Mouse (Mus musculus) cerebellum, postnatal 25 days (tissue): Measurements from ENCODE around the gene Gnb2.

Experiments used
- DNase-seq, 2 experiments: peaks; one replicate each; pipeline ENCODE4 v3.0.0; 2021; ENCODE audit warnings: mixed read lengths in 2 of 2

The Gnb2 gene

DNA sequence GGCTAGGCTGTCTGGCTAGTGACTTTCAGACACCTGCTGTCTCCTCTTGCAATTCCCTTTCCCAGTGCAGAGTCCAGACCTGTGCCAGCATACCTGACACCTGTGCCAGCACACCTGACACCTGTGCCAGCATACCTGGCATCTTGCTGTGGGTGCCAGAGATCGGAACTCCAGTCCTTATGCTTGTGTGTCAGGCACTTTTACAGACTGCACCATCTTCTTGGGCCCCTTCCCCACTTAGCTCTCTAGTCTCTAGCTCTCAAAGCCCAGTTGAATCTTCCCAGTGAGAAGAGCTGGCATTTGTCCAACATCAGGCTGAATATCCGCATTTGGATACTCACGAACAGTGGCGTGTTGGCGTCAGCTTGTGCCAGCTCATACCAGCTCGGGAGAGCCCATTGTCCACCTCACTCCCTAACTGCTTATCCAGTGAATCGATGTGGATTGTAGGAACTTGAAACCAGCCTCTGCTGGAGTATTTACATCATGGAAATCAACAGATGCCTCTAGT lies 6.0 kb upstream of the Gnb2 start:
- DNase-seq: peak; percentile 79 to 82

DNA sequence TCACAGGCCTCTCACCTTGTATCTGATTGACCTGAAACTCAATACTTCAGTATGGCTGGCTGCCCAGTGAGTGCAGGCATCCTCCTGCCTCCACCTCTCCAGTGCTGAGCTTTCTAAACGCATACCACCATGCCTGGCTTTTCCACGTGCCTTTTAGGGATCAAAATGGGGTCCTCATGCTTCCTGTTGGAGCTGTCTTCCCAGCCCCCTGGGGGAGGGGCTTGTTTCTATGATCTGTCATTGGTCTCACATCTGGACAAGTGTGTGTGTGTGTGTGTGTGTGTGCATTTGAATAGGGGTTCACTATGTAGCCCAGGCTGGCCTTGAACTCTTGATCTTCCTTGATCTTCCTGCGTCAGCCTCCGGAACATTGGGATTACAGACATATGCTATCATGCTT lies 4.2 kb upstream of the Gnb2 start:
- DNase-seq: peak in 1 of 2 experiments; percentile 6

- no peak for DNase-seq
Observed at GRCm38 (mm10) chr5:137535318-137535717, 2.0 kb upstream of the Gnb2 start.

DNA sequence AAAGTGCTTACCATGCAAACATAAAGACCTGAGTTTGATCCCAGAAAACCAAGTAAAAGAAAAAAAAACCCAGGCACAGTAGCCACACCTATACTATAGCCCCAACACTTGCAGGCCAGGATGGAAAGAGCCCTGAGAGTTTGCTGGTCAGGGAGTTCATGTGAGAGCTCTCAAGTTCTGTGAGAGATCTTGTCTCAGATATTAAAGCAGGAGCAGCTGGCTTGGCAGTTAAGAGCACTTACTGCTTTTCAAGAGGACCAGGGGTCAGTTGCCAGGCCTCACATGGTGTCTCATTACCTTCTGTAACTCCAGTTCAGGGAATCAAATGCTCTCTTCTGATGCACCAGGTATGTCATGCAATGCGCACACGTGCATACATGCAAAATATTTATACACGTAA lies 1.5 kb upstream of the Gnb2 start:
- peak in 1 of 2 experiments; percentile 6 for DNase-seq

- DNase-seq: no peak
Observed at GRCm38 (mm10) chr5:137532808-137533116, 548 bp downstream of the Gnb2 start.

- DNase-seq: peak; percentile 49 to 57
Observed at GRCm38 (mm10) chr5:137532131-137532807, 1.0 kb downstream of the Gnb2 start.

- DNase-seq: peak; percentile 67 to 79
Observed at GRCm38 (mm10) chr5:137531414-137532130, 1.7 kb downstream of the Gnb2 start.

DNA sequence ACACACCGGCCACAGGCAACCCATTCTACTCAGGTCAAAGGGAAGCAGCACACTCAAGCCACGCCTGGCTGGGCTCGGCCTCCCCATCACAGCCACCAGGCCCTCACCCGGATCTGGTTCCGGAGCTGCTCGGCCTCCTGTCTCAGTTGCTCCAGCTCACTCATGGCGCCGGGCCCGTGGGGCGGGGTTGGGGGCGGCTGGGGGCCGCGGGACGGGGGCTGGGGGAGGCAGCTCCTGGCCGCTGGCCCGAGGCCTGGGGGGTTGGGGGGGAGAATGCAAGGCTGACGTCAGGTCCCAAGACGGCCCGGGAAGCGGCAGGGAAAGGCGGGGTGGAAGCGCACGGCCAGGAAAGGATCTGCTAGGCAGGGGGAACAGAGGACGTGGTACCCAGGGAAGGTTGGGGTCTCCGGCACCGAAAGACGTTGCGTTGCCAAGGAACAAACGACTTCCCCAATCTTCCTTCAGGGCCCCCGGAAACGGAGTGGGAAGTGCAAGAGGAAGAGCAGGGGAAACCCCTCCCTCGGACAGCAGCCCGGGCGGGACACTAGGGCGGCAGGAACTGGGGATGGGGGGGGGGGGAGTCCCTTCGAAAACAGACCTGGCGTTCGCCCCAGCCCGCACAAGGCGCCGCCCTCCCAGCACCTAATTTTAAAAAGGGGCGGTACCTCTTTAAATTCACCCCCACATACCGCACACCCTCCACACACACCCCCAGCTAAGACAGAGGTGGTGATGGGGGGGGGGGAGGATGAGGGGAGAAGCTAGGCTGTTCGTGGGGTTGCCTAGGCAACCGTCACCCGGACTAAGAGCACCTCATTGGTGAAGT lies 2.5 kb downstream of the Gnb2 start:
- peak; percentile 63 to 79 for DNase-seq

DNA sequence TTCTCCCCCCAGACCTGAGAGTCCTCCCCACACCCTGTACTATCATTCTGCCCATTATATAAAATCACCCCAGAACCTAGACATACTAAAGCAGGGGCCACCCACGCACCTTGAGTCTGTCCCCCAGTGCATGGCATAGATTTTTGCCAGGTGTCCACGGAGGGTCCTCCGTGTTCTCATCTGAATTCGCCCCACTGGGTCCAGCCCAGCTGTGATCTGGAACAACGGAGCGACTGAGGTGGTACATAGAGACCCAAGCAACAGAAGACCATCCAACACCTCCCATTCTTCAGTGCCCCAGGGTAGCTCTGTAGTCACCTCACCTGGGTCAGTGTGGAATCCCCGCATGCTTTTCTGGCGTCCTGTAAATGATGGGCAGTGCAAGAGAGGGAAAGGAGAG lies 3.2 kb downstream of the Gnb2 start:
- DNase-seq: peak in 1 of 2 experiments; percentile 26

- DNase-seq: peak in 1 of 2 experiments; percentile 57
Observed at GRCm38 (mm10) chr5:137529221-137529995, 3.9 kb downstream of the Gnb2 start.

GRCm38 (mm10) chr5:137528247-137528968 lies 4.9 kb downstream of the Gnb2 start:
- DNase-seq: peak in 1 of 2 experiments; percentile 46

- DNase-seq: no peak
Observed at GRCm38 (mm10) chr5:137527413-137527812, 5.9 kb downstream of the Gnb2 start.

- DNase-seq: peak; percentile 57 to 74
Observed at GRCm38 (mm10) chr5:137526192-137526936, 6.9 kb downstream of the Gnb2 start.

GRCm38 (mm10) chr5:137525511-137525910 lies 7.8 kb downstream of the Gnb2 start:
- peak in 1 of 2 experiments; percentile 23 for DNase-seq

GRCm38 (mm10) chr5:137524671-137525070 lies 8.6 kb downstream of the Gnb2 start:
- DNase-seq: peak; percentile 42 to 44

GRCm38 (mm10) chr5:137524251-137524515 lies 9.1 kb downstream of the Gnb2 start:
- no peak for DNase-seq

GRCm38 (mm10) chr5:137523396-137524250 lies 9.7 kb downstream of the Gnb2 start:
- DNase-seq: peak in 1 of 2 experiments; percentile 41

DNA sequence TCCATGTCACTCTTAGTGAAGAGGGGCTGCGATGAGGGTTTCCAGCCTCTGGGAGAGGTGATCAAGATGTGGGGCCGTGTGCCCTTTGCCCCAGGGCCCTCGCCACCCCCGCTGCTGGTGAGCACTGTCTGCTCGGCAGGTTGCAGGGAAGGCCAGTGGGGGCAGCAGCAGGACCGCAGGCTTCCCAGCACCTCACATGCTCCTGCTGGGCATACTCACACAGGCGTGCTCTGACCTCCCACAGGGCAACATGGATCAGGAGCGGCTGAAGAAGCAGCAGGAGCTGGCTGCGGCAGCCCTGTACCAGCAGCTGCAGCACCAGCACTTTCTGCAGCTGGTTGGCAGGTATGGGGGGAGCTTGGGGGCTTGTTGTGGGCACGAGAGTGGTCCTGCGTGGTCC lies 10.6 kb downstream of the Gnb2 start:
- DNase-seq: peak in 1 of 2 experiments; percentile 14

DNA sequence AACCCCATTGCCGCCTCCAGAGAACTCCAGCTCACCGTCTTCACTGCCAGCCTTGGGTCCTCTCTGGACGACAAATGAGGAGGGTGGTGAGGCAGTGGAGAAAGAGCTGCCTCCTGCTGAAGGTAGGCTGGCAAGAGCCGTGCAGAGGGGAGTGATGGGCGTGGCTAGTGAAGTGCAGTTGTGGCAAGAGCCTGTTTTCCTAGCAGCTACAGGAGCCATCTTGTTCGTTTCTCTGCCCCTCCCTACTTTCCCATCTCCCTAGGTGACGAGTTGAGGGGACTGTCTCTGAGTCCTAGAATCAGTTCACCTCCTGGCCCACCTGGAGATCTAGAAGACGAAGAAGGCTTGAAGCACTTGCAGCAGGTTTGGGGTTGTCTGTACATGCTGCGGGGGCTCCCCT lies 11.4 kb downstream of the Gnb2 start:
- no peak for DNase-seq
